Mouse (Mus musculus): Measurements from ENCODE around the gene Mvp.
A peak's percentile ranks its signal among the peaks of the same experiment; 100 is the strongest.

Gene Mvp

GRCm38 (mm10) chr7:126986319-126986718 is 28.1 kb downstream of the Mvp start:
- DNase-seq, result peak; percentile 27

GRCm38 (mm10) chr7:126984667-126985444 is 29.6 kb downstream of the Mvp start:
- no peak for DNase-seq

- DNase-seq, result no peak
These were observed 31.3 kb downstream of the Mvp start for GRCm38 (mm10) chr7:126983113-126983512.

GRCm38 (mm10) chr7:126982054-126982453 is 32.4 kb downstream of the Mvp start:
- no peak for DNase-seq

- no peak for DNase-seq
These were observed 32.8 kb downstream of the Mvp start for GRCm38 (mm10) chr7:126981601-126982000.

GRCm38 (mm10) chr7:126978841-126979240 is 35.6 kb downstream of the Mvp start:
- DNase-seq, result no peak

- DNase-seq, result no peak
These were observed 37.5 kb downstream of the Mvp start for GRCm38 (mm10) chr7:126976878-126977459.

- DNase-seq, result peak; percentile 98
These were observed 38.2 kb downstream of the Mvp start, which contains the start of gene Cdiptos for GRCm38 (mm10) chr7:126975950-126976866. TSS of gene Cdiptos (minus strand) at chr7:126976098.

- no peak for DNase-seq
These were observed 38.7 kb downstream of the Mvp start, which contains the start of gene Cdipt for GRCm38 (mm10) chr7:126975893-126975949. TSS of gene Cdipt (plus strand) at chr7:126975914.

- no peak for DNase-seq
These were observed 38.9 kb downstream of the Mvp start for GRCm38 (mm10) chr7:126975493-126975892.

GRCm38 (mm10) chr7:126967361-126967760 is 47.1 kb downstream of the Mvp start:
- DNase-seq, result no peak

GRCm38 (mm10) chr7:126965568-126965967 is 48.9 kb downstream of the Mvp start:
- no peak for DNase-seq

GRCm38 (mm10) chr7:126963548-126964286 is 50.7 kb downstream of the Mvp start:
- peak; percentile 58 for DNase-seq

GRCm38 (mm10) chr7:126961965-126962364 is 52.5 kb downstream of the Mvp start:
- DNase-seq, result no peak

GRCm38 (mm10) chr7:126961095-126961494 is 53.3 kb downstream of the Mvp start:
- DNase-seq, result no peak

GRCm38 (mm10) chr7:126959780-126960179 is 54.6 kb downstream of the Mvp start:
- no peak for DNase-seq

GRCm38 (mm10) chr7:126955125-126955524 is 59.3 kb downstream of the Mvp start:
- DNase-seq, result no peak

- no peak for DNase-seq
These were observed 61.8 kb downstream of the Mvp start for GRCm38 (mm10) chr7:126952646-126953045.

GRCm38 (mm10) chr7:126951741-126952140 is 62.7 kb downstream of the Mvp start:
- no peak for DNase-seq

GRCm38 (mm10) chr7:126950647-126951615 is 63.5 kb downstream of the Mvp start:
- no peak for DNase-seq

- DNase-seq, result peak; percentile 94
These were observed 64.4 kb downstream of the Mvp start, which contains the start of gene Sez6l2 for GRCm38 (mm10) chr7:126949793-126950646. TSS of gene Sez6l2 (plus strand) at chr7:126950563.

All from embryo, embryonic 11 days (tissue).